Mouse (Mus musculus): ENCODE measurements around the gene Ncbp1. TPM values are rescaled to one million over a fixed set of nuclear protein-coding genes. Genes with fewer than 3 reads are reported as not detected.

The Ncbp1 gene
- total and polyA plus RNA-seq, 2 experiments from 2014 or later: 18.2 to 25.7 TPM

DNA sequence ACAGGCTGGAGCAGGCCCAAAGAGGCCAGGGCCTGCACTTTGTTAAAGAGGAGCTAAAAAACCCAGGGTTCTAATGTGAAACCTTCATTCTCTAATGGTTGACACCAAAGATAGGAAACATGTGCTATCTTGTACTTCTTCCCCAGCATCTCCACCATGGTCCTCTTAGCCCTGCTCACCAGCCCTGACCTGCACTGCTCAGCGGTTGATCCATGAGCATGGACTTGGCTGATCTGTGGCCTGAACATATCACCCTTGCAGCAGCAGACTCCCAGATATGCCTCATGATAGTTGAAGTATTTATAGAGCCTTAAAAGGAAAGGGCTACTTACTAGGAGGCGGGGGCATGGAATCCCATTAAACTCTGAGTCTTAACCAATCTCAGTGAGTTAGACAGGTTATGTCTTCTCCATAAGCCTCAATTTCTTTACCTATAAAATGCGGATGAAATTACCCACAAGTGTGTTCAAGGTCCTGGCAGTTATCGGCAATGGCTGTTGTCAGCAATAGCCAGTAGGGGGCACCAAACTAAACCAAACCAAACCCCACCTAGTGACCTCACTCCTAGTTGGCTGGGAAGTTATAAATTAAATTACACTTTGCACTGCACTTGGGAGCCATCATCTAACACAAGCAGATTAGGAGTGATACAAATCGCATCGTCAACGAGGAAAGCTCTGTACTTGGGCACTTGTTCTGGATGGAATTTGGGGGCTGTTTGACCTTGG is 63.6 kb downstream of the Ncbp1 start:
- no peaks in the 10 kb centered on the region for H3K4me1 ChIP-seq (ENCODE audit: control insufficient read depth, insufficient read depth)
- peak overlapping the region; percentile 51 for H3K4me2 ChIP-seq (ENCODE audit: low read depth, low read length)
- H3K27ac ChIP-seq (ENCODE audit: low read depth): no peak overlapping the region
- TF ChIP-seq EP300 (IDR thresholded peaks at IDR 0.05; ENCODE audit: low read depth) (no peak), CTCF (IDR thresholded peaks at IDR 0.05; ENCODE audit: low read depth) (peak; percentile 82)
- H3K9me3 ChIP-seq (replicated peaks; ENCODE audit: control insufficient read depth, low read length): no peaks in the 10 kb centered on the region
- H3K9ac ChIP-seq (replicated peaks; ENCODE audit: low read depth, low read length): no peak overlapping the region
- H3K4me3 ChIP-seq (ENCODE audit: low read depth, low read length): peak overlapping the region; percentile 9
- H3K36me3 ChIP-seq (replicated peaks; ENCODE audit: control insufficient read depth, insufficient read depth, low read length): no peaks in the 10 kb centered on the region
- H3K27me3 ChIP-seq (ENCODE audit: control insufficient read depth, insufficient read depth, low read length): peaks cover 21% of the 10 kb centered on the region; the same call in 1 of the 2 replicates
- DNase-seq (ENCODE audit: low spot score): peak; percentile 71
- WGBS: 2% methylated on average over 7 of the region's 7 CpGs
- peak; percentile 67 for ATAC-seq (ENCODE audit: insufficient read depth, low read depth)

DNA sequence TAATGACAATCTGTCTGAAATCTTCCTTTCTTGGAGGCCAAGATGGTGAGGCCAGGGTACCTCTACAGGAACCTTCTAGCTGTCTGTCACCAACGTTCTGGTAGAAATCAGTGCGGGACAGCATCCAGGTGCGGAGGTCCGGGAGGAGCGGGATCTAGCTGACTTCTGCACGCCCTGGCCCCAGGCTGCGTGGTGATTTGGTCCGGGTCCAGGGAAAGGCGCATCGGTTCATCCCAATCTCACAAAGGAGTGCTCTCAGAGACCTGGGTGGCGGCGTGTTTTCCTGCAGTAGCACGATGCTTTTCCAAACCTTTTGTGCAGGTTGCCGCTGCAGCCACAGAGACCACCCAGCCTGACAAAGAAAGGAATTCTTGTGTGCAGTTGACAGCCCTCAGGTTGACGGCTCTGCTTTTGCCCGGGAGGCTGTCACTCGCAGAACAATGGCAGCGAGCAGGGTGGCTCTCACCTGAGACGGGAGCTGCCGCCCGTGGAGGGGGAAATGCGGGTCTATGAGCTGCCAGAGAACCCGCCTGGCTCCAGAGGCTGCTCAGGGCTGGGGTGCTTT is 64.2 kb downstream of the Ncbp1 start:
- H3K27me3 ChIP-seq (ENCODE audit: control insufficient read depth, insufficient read depth, low read length): peaks cover 21% of the 10 kb centered on the region; the same call in 1 of the 2 replicates
- H3K4me2 ChIP-seq (ENCODE audit: low read depth, low read length): peak overlapping the region; percentile 51
- H3K9ac ChIP-seq (replicated peaks; ENCODE audit: low read depth, low read length): no peak overlapping the region
- H3K36me3 ChIP-seq (replicated peaks; ENCODE audit: control insufficient read depth, insufficient read depth, low read length): no peaks in the 10 kb centered on the region
- no peaks in the 10 kb centered on the region for H3K4me1 ChIP-seq (ENCODE audit: control insufficient read depth, insufficient read depth)
- 11% methylated on average over 23 of the region's 23 CpGs for WGBS
- peak overlapping the region; percentile 9 for H3K4me3 ChIP-seq (ENCODE audit: low read depth, low read length)
- no peak overlapping the region for H3K27ac ChIP-seq (ENCODE audit: low read depth)
- 0 out of 2 replicates have a peak, but pooled peaks cover 4% of the 10 kb centered on the region for H3K9me3 ChIP-seq (replicated peaks; ENCODE audit: control insufficient read depth, low read length)
- ATAC-seq (ENCODE audit: insufficient read depth, low read depth) (no peak), DNase-seq (ENCODE audit: low spot score) (no peak)
- no peak for TF ChIP-seq CTCF (IDR thresholded peaks at IDR 0.05; ENCODE audit: low read depth)
- no peak for TF ChIP-seq EP300 (IDR thresholded peaks at IDR 0.05; ENCODE audit: low read depth)

DNA sequence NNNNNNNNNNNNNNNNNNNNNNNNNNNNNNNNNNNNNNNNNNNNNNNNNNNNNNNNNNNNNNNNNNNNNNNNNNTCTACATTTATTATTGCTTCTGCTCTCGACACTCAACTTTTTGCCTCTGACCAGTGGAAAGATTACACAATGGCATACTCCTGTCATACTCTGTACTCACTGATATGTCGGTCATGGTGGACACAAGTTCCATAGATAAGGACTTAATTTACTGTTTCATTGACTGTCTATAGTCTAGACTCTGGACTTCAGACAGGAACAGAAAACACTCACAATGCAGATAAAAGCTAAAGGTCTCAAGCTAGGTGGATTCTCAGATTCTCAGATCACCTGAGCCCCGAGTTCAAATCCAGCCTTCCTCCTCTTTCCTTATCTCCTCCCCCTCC is 82.7 kb downstream of the Ncbp1 start:
- Histone ChIP-seq H3K4me3 (ENCODE audit: low read depth, low read length) (no peak overlapping the region), H3K9ac (replicated peaks; ENCODE audit: low read depth, low read length) (no peak overlapping the region), H3K4me2 (ENCODE audit: low read depth, low read length) (no peak overlapping the region), H3K27ac (ENCODE audit: low read depth) (no peak overlapping the region), H3K9me3 (replicated peaks; ENCODE audit: control insufficient read depth, low read length) (no peaks in the 10 kb centered on the region), H3K4me1 (ENCODE audit: control insufficient read depth, insufficient read depth) (no peaks in the 10 kb centered on the region), H3K27me3 (ENCODE audit: control insufficient read depth, insufficient read depth, low read length) (no peaks in the 10 kb centered on the region), H3K36me3 (replicated peaks; ENCODE audit: control insufficient read depth, insufficient read depth, low read length) (no peaks in the 10 kb centered on the region)
- TF ChIP-seq EP300 (IDR thresholded peaks at IDR 0.05; ENCODE audit: low read depth): no peak
- TF ChIP-seq CTCF (IDR thresholded peaks at IDR 0.05; ENCODE audit: low read depth): no peak
- ATAC-seq (ENCODE audit: insufficient read depth, low read depth) (no peak), DNase-seq (ENCODE audit: low spot score) (no peak)
- 69% methylated on average over 3 of the region's 3 CpGs for whole genome bisulfite sequencing

Other genes starting within 250 kb of the Ncbp1 start
- gene Ccdc180, start 248.3 kb upstream of the Ncbp1 start, total RNA-seq (2014; rRNA removed; ENCODE audit: low replicate concordance): 0.46 TPM in 1 of 2 replicates, not detected in the other
- gene Ccdc180, start 248.3 kb upstream of the Ncbp1 start, polyA plus RNA-seq (2015; fragmentation: Nextera tagmentation; extraction: Ambion mirVana): 0.10 and 0.12 TPM in 2 replicates
- gene Tdrd7, start 173.3 kb upstream of the Ncbp1 start, total RNA-seq (2014; rRNA removed; ENCODE audit: low replicate concordance): 18.7 and 45.8 TPM in 2 replicates
- 13.1 and 17.3 TPM in 2 replicates for gene Tdrd7, start 173.3 kb upstream of the Ncbp1 start, polyA plus RNA-seq (2015; fragmentation: Nextera tagmentation; extraction: Ambion mirVana)
- 127 and 163 TPM in 2 replicates for gene Tmod1, start 99.7 kb upstream of the Ncbp1 start, total RNA-seq (2014; rRNA removed; ENCODE audit: low replicate concordance)
- 220 and 224 TPM in 2 replicates for gene Tmod1, start 99.7 kb upstream of the Ncbp1 start, polyA plus RNA-seq (2015; fragmentation: Nextera tagmentation; extraction: Ambion mirVana)
- gene Tstd2, start 81 bp downstream of the Ncbp1 start, total RNA-seq (2014; rRNA removed; ENCODE audit: low replicate concordance): 16.4 and 17.8 TPM in 2 replicates
- 13.5 and 15.3 TPM in 2 replicates for gene Tstd2, start 81 bp downstream of the Ncbp1 start, polyA plus RNA-seq (2015; fragmentation: Nextera tagmentation; extraction: Ambion mirVana)
- 9.4 and 18.0 TPM in 2 replicates for gene Xpa, start 57.7 kb downstream of the Ncbp1 start, total RNA-seq (2014; rRNA removed; ENCODE audit: low replicate concordance)
- gene Xpa, start 57.7 kb downstream of the Ncbp1 start, polyA plus RNA-seq (2015; fragmentation: Nextera tagmentation; extraction: Ambion mirVana): 17.6 and 19.1 TPM in 2 replicates
- gene Foxe1, start 205.0 kb downstream of the Ncbp1 start, total RNA-seq (2014; rRNA removed; ENCODE audit: low replicate concordance): 1.1 TPM in 1 of 2 replicates, not detected in the other
- gene Foxe1, start 205.0 kb downstream of the Ncbp1 start, polyA plus RNA-seq (2015; fragmentation: Nextera tagmentation; extraction: Ambion mirVana): 0.05 TPM in 1 of 2 replicates, not detected in the other

Measured in heart, postnatal 0 days (tissue).